Mouse (Mus musculus): ENCODE measurements around the gene Cbx5. TPM values are rescaled to one million over a fixed set of nuclear protein-coding genes. Genes with fewer than 3 reads are reported as not detected.

Gene Cbx5
- polyA plus RNA-seq, 1 experiment = 15.7 TPM

DNA sequence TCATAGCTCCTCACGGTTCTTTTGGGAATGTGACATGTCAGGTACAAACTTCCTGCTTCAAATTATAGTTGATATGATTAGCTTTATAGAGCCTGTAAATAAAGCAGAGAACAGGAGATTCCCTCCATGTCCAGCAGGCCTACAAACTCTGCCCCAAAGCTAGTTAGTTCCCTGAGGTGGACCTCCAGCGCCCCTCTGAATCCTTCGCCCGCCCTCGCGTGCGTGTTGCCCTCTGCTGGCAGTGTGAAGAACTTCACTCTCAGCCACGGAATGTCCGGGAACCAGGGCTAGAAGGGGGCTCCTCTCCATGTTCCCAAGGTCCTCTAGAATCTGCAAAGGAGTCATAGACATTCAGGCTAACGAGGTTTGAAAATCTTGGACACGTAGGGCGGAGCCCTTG, 61.5 kb downstream of the Cbx5 start:
- Histone ChIP-seq H3K4me3 (ENCODE audit: control insufficient read depth, low read depth, low read length) (no peak overlapping the region), H3K27me3 (ENCODE audit: control insufficient read depth, insufficient read depth, low read length) (no peaks in the 10 kb centered on the region; the same call in 1 of the 2 replicates), H3K27ac (ENCODE audit: control insufficient read depth, insufficient read depth, low read depth, low read length) (no peak overlapping the region), H3K4me1 (ENCODE audit: control insufficient read depth, insufficient read depth, low read length) (peaks cover 13% of the 10 kb centered on the region), H3K36me3 (ENCODE audit: control insufficient read depth, insufficient read depth, low read length) (no peaks in the 10 kb centered on the region)
- TF ChIP-seq POLR2A (IDR thresholded peaks at IDR 0.05; ENCODE audit: control insufficient read depth, low read depth, low read length) = no peak
- peak; percentile 83 for TF ChIP-seq CTCF (IDR thresholded peaks at IDR 0.05; ENCODE audit: control insufficient read depth, insufficient read depth, insufficient replicate concordance, low read depth, low read length)

DNA sequence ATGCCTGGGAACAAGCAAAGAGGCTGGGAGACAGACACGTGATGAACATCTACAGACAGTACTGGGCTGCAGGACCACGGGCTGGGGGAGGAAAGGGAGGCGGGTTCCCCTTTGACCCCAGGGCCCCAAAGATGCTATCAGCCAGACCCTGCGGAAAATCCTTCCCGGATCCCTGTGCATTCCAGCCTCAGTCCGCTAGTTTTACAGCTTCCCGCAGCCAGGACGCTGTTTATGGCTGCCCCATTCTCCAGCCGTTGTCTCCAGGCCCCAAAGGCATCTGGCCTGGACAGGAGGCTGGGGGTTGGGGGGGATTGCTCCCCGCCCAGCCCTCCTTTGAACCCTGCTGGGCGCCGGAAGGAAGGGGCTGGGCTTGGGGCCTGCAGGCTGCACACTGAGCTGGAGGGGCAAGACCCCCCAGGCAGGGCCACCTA, 62.0 kb downstream of the Cbx5 start:
- Histone ChIP-seq H3K27me3 (ENCODE audit: control insufficient read depth, insufficient read depth, low read length) (no peaks in the 10 kb centered on the region), H3K4me3 (ENCODE audit: control insufficient read depth, low read depth, low read length) (no peak overlapping the region)
- TF ChIP-seq CTCF (IDR thresholded peaks at IDR 0.05; ENCODE audit: control insufficient read depth, insufficient read depth, insufficient replicate concordance, low read depth, low read length) (no peak), POLR2A (IDR thresholded peaks at IDR 0.05; ENCODE audit: control insufficient read depth, low read depth, low read length) (no peak)

DNA sequence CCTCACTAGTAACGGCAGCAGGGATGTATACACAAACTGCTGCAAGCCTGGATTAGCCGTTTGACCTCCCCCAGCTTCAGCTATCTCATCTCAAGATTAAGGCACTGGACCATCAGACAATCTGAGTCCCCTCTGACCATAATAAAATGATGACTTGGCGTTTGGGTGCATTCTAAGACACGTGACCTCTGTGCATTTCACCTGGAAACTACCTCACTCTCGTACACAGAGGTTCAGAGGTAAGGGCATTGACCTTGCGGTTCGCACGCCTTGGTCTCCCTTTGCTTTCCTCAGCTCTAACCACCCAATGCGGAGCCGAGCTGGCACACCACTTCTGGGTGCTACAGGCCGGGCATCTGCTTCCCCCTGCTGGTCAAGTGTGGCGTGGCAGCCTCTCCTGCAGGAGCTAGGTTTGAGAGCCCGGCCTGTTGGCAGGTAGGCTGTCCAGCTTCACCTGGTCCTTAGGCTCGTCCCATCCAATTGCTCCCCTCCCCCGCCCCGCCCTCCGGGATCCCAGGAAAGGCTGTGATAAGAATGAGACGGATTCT, 62.7 kb downstream of the Cbx5 start:
- Histone ChIP-seq H3K27me3 (ENCODE audit: control insufficient read depth, insufficient read depth, low read length) (no peaks in the 10 kb centered on the region), H3K4me3 (ENCODE audit: control insufficient read depth, low read depth, low read length) (no peak overlapping the region), H3K4me1 (ENCODE audit: control insufficient read depth, insufficient read depth, low read length) (peaks cover 9% of the 10 kb centered on the region), H3K27ac (ENCODE audit: control insufficient read depth, insufficient read depth, low read depth, low read length) (no peak overlapping the region), H3K36me3 (ENCODE audit: control insufficient read depth, insufficient read depth, low read length) (no peaks in the 10 kb centered on the region)
- TF ChIP-seq POLR2A (IDR thresholded peaks at IDR 0.05; ENCODE audit: control insufficient read depth, low read depth, low read length) (no peak), CTCF (IDR thresholded peaks at IDR 0.05; ENCODE audit: control insufficient read depth, insufficient read depth, insufficient replicate concordance, low read depth, low read length) (peak; percentile 97)

More for the DNA sequence above, 62.0 kb downstream of the Cbx5 start:
- H3K36me3 ChIP-seq (ENCODE audit: control insufficient read depth, insufficient read depth, low read length) = no peaks in the 10 kb centered on the region
- no peak overlapping the region for H3K27ac ChIP-seq (ENCODE audit: control insufficient read depth, insufficient read depth, low read depth, low read length)
- peaks cover 13% of the 10 kb centered on the region for H3K4me1 ChIP-seq (ENCODE audit: control insufficient read depth, insufficient read depth, low read length)

DNA sequence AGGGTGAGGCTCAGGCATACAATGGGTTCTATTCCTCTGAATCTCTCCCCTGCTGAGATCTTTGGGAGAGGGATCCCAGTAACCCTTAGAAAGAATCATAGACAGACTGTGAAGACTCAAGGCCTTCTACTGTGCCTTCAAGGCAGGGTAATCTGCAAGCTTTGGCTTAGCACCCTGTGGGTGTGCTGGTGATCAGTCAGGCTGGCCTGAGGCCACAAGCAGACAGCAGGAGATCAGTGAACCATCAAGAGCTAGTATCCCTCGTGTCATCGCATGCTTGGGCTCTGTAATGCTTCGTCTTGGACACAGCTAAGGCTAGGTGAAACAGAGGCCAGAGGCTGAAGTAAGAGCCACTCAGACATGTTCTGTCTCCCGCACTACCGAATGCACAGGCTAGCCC, 66.4 kb downstream of the Cbx5 start:
- H3K4me1 ChIP-seq (ENCODE audit: control insufficient read depth, insufficient read depth, low read length) = peaks cover 31% of the 10 kb centered on the region
- peaks cover 3% of the 10 kb centered on the region for H3K27me3 ChIP-seq (ENCODE audit: control insufficient read depth, insufficient read depth, low read length)
- no peaks in the 10 kb centered on the region for H3K36me3 ChIP-seq (ENCODE audit: control insufficient read depth, insufficient read depth, low read length)
- H3K27ac ChIP-seq (ENCODE audit: control insufficient read depth, insufficient read depth, low read depth, low read length) = no peak overlapping the region
- H3K4me3 ChIP-seq (ENCODE audit: control insufficient read depth, low read depth, low read length) = no peak overlapping the region
- no peak for TF ChIP-seq POLR2A (IDR thresholded peaks at IDR 0.05; ENCODE audit: control insufficient read depth, low read depth, low read length)
- TF ChIP-seq CTCF (IDR thresholded peaks at IDR 0.05; ENCODE audit: control insufficient read depth, insufficient read depth, insufficient replicate concordance, low read depth, low read length) = no peak

DNA sequence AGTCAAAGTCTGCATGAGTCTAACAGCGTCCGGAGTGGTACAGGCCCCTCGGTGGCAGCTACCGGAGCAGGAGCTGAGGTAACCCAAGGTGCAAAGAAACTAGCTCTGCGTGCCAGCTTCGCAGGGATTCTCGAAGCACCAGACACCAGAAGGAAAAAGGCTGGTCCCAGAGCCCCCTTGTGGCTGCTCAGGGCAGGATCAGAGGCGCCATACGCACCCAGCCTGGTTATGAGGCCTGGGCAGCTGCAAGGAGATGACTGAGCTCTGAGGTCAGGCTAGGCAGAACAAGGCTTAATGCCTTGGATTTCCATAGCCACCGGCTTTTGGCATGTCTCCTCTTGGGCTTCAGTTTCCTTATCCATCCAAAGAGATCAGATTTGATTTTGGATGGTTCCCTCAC, 67.1 kb downstream of the Cbx5 start:
- TF ChIP-seq CTCF (IDR thresholded peaks at IDR 0.05; ENCODE audit: control insufficient read depth, insufficient read depth, insufficient replicate concordance, low read depth, low read length) = peak; percentile 44; the same call in 1 of the 2 replicates
- no peak for TF ChIP-seq POLR2A (IDR thresholded peaks at IDR 0.05; ENCODE audit: control insufficient read depth, low read depth, low read length)
- H3K4me3 ChIP-seq (ENCODE audit: control insufficient read depth, low read depth, low read length) = no peak overlapping the region
- H3K4me1 ChIP-seq (ENCODE audit: control insufficient read depth, insufficient read depth, low read length) = peaks cover 27% of the 10 kb centered on the region
- no peaks in the 10 kb centered on the region for H3K36me3 ChIP-seq (ENCODE audit: control insufficient read depth, insufficient read depth, low read length)
- H3K27me3 ChIP-seq (ENCODE audit: control insufficient read depth, insufficient read depth, low read length) = peaks cover 3% of the 10 kb centered on the region
- no peak overlapping the region for H3K27ac ChIP-seq (ENCODE audit: control insufficient read depth, insufficient read depth, low read depth, low read length)

DNA sequence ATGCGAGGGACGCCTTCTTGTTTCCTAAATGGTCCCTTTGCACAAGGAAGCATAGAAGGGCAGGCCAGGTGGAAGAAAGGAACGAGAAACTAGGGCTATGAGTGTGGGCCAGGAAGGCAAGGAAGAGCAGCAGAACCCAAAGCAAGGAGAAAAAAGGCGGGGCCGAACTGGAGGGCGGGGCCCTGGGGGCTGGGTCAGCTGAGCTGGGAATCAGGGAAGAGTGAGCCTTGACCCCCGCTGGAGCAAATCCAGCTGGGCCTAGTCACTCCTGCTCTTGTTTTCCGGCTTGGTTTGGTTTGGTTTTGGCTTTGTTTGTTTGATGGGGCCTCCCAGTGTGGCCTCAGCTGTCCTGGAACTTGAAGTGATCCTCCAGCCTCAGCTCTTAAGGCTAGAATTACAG, 68.3 kb downstream of the Cbx5 start:
- TF ChIP-seq POLR2A (IDR thresholded peaks at IDR 0.05; ENCODE audit: control insufficient read depth, low read depth, low read length) (no peak), CTCF (IDR thresholded peaks at IDR 0.05; ENCODE audit: control insufficient read depth, insufficient read depth, insufficient replicate concordance, low read depth, low read length) (no peak)
- Histone ChIP-seq H3K36me3 (ENCODE audit: control insufficient read depth, insufficient read depth, low read length) (no peaks in the 10 kb centered on the region), H3K4me1 (ENCODE audit: control insufficient read depth, insufficient read depth, low read length) (peaks cover 24% of the 10 kb centered on the region), H3K27ac (ENCODE audit: control insufficient read depth, insufficient read depth, low read depth, low read length) (no peak overlapping the region), H3K27me3 (ENCODE audit: control insufficient read depth, insufficient read depth, low read length) (peaks cover 3% of the 10 kb centered on the region), H3K4me3 (ENCODE audit: control insufficient read depth, low read depth, low read length) (no peak overlapping the region)

DNA sequence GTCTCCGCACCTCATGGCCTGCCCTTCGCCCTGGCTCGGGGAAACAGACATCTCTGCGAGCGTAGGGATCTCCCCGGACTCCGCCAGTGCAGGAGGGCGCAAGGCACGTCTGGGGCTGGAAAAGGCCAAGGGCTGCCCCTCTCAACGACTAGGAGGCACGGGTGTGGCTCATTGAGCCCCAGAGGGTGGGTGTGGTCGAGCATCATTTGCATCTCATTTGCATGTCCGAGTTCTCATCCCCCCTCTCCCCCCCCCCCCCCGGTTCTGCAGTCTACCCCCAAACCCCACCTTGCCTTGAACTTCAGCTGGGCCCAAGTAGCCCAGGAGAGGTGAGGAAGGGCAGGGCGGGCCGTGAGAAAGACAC, 69.3 kb downstream of the Cbx5 start:
- H3K27me3 ChIP-seq (ENCODE audit: control insufficient read depth, insufficient read depth, low read length) = peaks cover 3% of the 10 kb centered on the region

More for the DNA sequence above, 69.3 kb downstream of the Cbx5 start:
- peaks cover 24% of the 10 kb centered on the region for H3K4me1 ChIP-seq (ENCODE audit: control insufficient read depth, insufficient read depth, low read length)
- no peaks in the 10 kb centered on the region for H3K36me3 ChIP-seq (ENCODE audit: control insufficient read depth, insufficient read depth, low read length)
- H3K27ac ChIP-seq (ENCODE audit: control insufficient read depth, insufficient read depth, low read depth, low read length) = no peak overlapping the region
- TF ChIP-seq POLR2A (IDR thresholded peaks at IDR 0.05; ENCODE audit: control insufficient read depth, low read depth, low read length) = no peak
- TF ChIP-seq CTCF (IDR thresholded peaks at IDR 0.05; ENCODE audit: control insufficient read depth, insufficient read depth, insufficient replicate concordance, low read depth, low read length) = no peak
- peak overlapping the region; percentile 21 for H3K4me3 ChIP-seq (ENCODE audit: control insufficient read depth, low read depth, low read length)

Measured in testis, adult 2 months (tissue).